Mouse (Mus musculus): ENCODE measurements around the gene Prps1. TPM values are rescaled to one million over a fixed set of nuclear protein-coding genes. Genes with fewer than 3 reads are reported as not detected.
A peak's percentile ranks its signal among the peaks of the same experiment; 100 is the strongest.

Prps1 gene
- polyA plus RNA-seq, 2 experiments: 25.4 to 45.1 TPM

DNA sequence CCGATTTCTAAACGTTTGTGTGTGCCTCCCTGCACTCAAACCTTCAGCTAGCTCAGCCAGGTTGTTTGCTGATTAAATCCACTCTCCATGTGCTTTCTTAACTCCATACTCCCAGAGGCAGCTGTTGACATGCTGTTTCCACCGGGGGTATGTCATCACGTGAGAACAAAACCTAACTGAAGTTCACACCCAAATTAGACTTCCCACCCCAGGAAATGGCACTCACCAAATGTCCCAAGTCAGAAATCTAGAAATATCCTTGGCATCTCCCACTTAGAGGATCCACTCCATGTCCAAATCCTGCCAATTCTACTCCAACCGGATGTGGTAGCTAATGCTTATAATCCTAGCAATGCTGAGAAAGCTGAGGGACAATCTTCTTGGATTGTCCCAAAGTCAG is 43.9 kb downstream of the Prps1 start:
- 75% methylated on average over 5 of the region's 5 CpGs for WGBS
- no peak overlapping the region for H3K9ac ChIP-seq (ENCODE audit: low read depth, low read length, severe bottlenecking)
- H3K4me3 ChIP-seq (replicated peaks; ENCODE audit: low read length): no peak overlapping the region
- no peaks in the 10 kb centered on the region for H3K9me3 ChIP-seq (ENCODE audit: control insufficient read depth, low read length)
- no peak overlapping the region for H3K27ac ChIP-seq (replicated peaks; ENCODE audit: low read depth, low read length)
- no peak overlapping the region for H3K4me2 ChIP-seq (replicated peaks; ENCODE audit: low read depth, low read length, severe bottlenecking)
- ATAC-seq (ENCODE audit: low FRiP score, low read depth) (no peak), DNase-seq (ENCODE audit: low spot score) (no peak)
- no peaks in the 10 kb centered on the region for H3K27me3 ChIP-seq (ENCODE audit: control insufficient read depth, insufficient read depth, low read length)
- TF ChIP-seq POLR2A (IDR thresholded peaks at IDR 0.05; ENCODE audit: borderline replicate concordance, extremely low read depth, insufficient read depth, insufficient read length): no peak
- no peaks in the 10 kb centered on the region for H3K36me3 ChIP-seq (ENCODE audit: control insufficient read depth, insufficient read depth, low read length)
- H3K4me1 ChIP-seq (ENCODE audit: control insufficient read depth, insufficient read depth, low read length): no peaks in the 10 kb centered on the region

GRCm38 (mm10) chrX:140501401-140502301 is 45.2 kb downstream of the Prps1 start:
- no peak overlapping the region for H3K27ac ChIP-seq (replicated peaks; ENCODE audit: low read depth, low read length)
- H3K36me3 ChIP-seq (ENCODE audit: control insufficient read depth, insufficient read depth, low read length): no peaks in the 10 kb centered on the region
- no peak overlapping the region for H3K9ac ChIP-seq (ENCODE audit: low read depth, low read length, severe bottlenecking)
- H3K4me2 ChIP-seq (replicated peaks; ENCODE audit: low read depth, low read length, severe bottlenecking): no peak overlapping the region
- no peaks in the 10 kb centered on the region for H3K9me3 ChIP-seq (ENCODE audit: control insufficient read depth, low read length)
- no peaks in the 10 kb centered on the region for H3K27me3 ChIP-seq (ENCODE audit: control insufficient read depth, insufficient read depth, low read length)
- 63% methylated on average over 9 of the region's 9 CpGs for whole genome bisulfite sequencing
- ATAC-seq (ENCODE audit: low FRiP score, low read depth) (no peak), DNase-seq (ENCODE audit: low spot score) (no peak)
- no peak for TF ChIP-seq POLR2A (IDR thresholded peaks at IDR 0.05; ENCODE audit: borderline replicate concordance, extremely low read depth, insufficient read depth, insufficient read length)
- no peak overlapping the region for H3K4me3 ChIP-seq (replicated peaks; ENCODE audit: low read length)
- H3K4me1 ChIP-seq (ENCODE audit: control insufficient read depth, insufficient read depth, low read length): no peaks in the 10 kb centered on the region

DNA sequence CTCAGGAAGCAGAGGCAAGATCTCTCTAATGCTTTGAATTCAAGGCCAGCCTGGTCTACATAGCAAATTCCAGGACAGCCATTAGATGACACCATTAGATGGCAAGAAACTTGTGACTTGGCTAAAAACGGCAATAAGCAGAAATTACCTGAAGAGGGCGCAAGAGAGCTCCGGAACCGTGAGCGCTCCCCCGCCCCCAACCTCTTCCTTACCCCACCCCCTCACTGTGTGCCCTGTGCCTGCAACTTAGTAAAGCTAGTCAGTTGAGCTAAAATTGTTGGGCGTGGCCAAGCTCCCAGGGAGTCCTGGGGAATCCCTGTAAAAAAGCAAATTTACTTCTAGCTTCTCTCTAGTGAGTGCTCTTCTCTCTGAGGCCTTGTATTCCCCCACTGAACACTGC is 47.5 kb downstream of the Prps1 start:
- Histone ChIP-seq H3K27ac (replicated peaks; ENCODE audit: low read depth, low read length) (no peak overlapping the region), H3K9me3 (ENCODE audit: control insufficient read depth, low read length) (no peaks in the 10 kb centered on the region), H3K9ac (ENCODE audit: low read depth, low read length, severe bottlenecking) (no peak overlapping the region), H3K4me2 (replicated peaks; ENCODE audit: low read depth, low read length, severe bottlenecking) (no peak overlapping the region), H3K36me3 (ENCODE audit: control insufficient read depth, insufficient read depth, low read length) (no peaks in the 10 kb centered on the region), H3K27me3 (ENCODE audit: control insufficient read depth, insufficient read depth, low read length) (no peaks in the 10 kb centered on the region), H3K4me1 (ENCODE audit: control insufficient read depth, insufficient read depth, low read length) (no peaks in the 10 kb centered on the region), H3K4me3 (replicated peaks; ENCODE audit: low read length) (no peak overlapping the region)
- WGBS: 18% methylated on average over 7 of the region's 7 CpGs
- ATAC-seq (ENCODE audit: low FRiP score, low read depth): 0 out of 2 replicates have a peak, but pooled peaks have one; percentile 44
- peak; percentile 42 for DNase-seq (ENCODE audit: low spot score)
- TF ChIP-seq POLR2A (IDR thresholded peaks at IDR 0.05; ENCODE audit: borderline replicate concordance, extremely low read depth, insufficient read depth, insufficient read length): no peak

GRCm38 (mm10) chrX:140505497-140506238 is 49.3 kb downstream of the Prps1 start:
- no peaks in the 10 kb centered on the region for H3K36me3 ChIP-seq (ENCODE audit: control insufficient read depth, insufficient read depth, low read length)
- no peak for DNase-seq (ENCODE audit: low spot score)
- no peak for ATAC-seq (ENCODE audit: low FRiP score, low read depth)
- no peak overlapping the region for H3K9ac ChIP-seq (ENCODE audit: low read depth, low read length, severe bottlenecking)
- WGBS: 64% methylated on average over 15 of the region's 15 CpGs
- H3K4me2 ChIP-seq (replicated peaks; ENCODE audit: low read depth, low read length, severe bottlenecking): no peak overlapping the region
- no peaks in the 10 kb centered on the region for H3K27me3 ChIP-seq (ENCODE audit: control insufficient read depth, insufficient read depth, low read length)
- no peak overlapping the region for H3K4me3 ChIP-seq (replicated peaks; ENCODE audit: low read length)
- no peak overlapping the region for H3K27ac ChIP-seq (replicated peaks; ENCODE audit: low read depth, low read length)
- no peaks in the 10 kb centered on the region for H3K9me3 ChIP-seq (ENCODE audit: control insufficient read depth, low read length)
- H3K4me1 ChIP-seq (ENCODE audit: control insufficient read depth, insufficient read depth, low read length): no peaks in the 10 kb centered on the region
- TF ChIP-seq POLR2A (IDR thresholded peaks at IDR 0.05; ENCODE audit: borderline replicate concordance, extremely low read depth, insufficient read depth, insufficient read length): no peak

- no peak for DNase-seq (ENCODE audit: low spot score)
- Histone ChIP-seq H3K4me1 (ENCODE audit: control insufficient read depth, insufficient read depth, low read length) (no peaks in the 10 kb centered on the region), H3K27ac (replicated peaks; ENCODE audit: low read depth, low read length) (no peak overlapping the region), H3K4me3 (replicated peaks; ENCODE audit: low read length) (no peak overlapping the region), H3K27me3 (ENCODE audit: control insufficient read depth, insufficient read depth, low read length) (no peaks in the 10 kb centered on the region; the same call in 1 of the 2 replicates), H3K36me3 (ENCODE audit: control insufficient read depth, insufficient read depth, low read length) (no peaks in the 10 kb centered on the region), H3K9ac (ENCODE audit: low read depth, low read length, severe bottlenecking) (no peak overlapping the region), H3K4me2 (replicated peaks; ENCODE audit: low read depth, low read length, severe bottlenecking) (no peak overlapping the region), H3K9me3 (ENCODE audit: control insufficient read depth, low read length) (no peaks in the 10 kb centered on the region)
- no peak for TF ChIP-seq POLR2A (IDR thresholded peaks at IDR 0.05; ENCODE audit: borderline replicate concordance, extremely low read depth, insufficient read depth, insufficient read length)
- ATAC-seq (ENCODE audit: low FRiP score, low read depth): no peak
- WGBS: 90% methylated on average over 6 of the region's 6 CpGs
Observed at GRCm38 (mm10) chrX:140506436-140507180, 50.2 kb downstream of the Prps1 start.

Measured in limb, embryonic 14.5 days (tissue).